Mouse (Mus musculus): ENCODE data around the gene Slc27a5. TPM values are rescaled to one million over a fixed set of nuclear protein-coding genes. Genes with fewer than 3 reads are reported as not detected.

The Slc27a5 gene
- total RNA-seq, 2 experiments from 2014 or later = not detected

DNA sequence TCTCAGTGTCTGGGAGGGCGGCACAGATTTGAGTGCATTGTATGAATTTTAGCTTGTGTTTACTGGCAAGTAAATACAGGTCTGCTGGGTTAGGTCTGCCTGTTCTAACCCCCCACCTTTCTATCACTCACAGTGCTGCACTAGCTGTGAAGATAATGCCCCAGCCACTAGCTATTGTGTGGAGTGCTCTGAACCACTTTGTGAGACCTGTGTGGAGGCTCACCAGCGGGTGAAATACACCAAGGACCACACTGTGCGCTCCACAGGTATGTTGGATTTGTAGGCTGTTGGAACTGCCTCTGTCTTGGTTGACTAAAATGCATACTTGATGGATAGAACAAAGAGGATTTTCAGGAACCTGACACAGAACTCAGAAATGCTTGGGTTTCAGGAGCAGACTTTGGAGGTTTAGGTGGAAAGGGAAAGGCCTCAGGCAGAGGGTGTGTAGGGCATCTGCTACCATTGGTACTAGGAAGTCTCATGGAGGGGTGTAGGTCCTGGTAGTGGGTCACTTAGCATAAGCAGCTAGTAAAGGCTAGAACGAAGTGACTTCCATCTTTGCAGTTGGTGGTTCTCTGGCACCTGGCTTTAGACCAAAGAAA is 27.6 kb upstream of the Slc27a5 start:
- DNase-seq = no peak
- intact Hi-C loops (cut with DNase I; ENCODE audit: low total_unique reads) = no loop called here

DNA sequence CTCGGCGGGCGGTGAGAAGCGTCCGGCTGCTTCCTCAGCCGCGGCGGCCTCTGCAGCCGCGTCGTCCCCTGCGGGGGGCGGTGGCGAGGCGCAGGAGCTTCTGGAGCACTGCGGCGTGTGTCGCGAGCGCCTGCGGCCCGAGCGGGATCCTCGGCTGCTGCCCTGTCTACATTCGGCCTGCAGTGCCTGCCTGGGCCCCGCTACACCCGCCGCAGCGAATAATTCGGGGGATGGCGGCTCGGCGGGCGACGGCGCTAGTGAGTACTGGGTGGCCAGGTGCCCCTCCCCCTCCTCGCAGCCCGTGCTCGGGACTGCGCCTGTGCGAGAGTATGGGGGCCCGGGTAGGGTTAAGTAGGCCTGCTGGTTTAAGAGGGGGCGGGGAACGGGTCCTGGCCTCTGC is 26.8 kb upstream of the Slc27a5 start:
- intact Hi-C loops (cut with DNase I; ENCODE audit: low total_unique reads) = no loop called here

GRCm38 (mm10) chr7:13023928-13024731 is 26.1 kb upstream of the Slc27a5 start:
- intact Hi-C loops (cut with DNase I; ENCODE audit: low total_unique reads) = no loop called here
- peak; percentile 92 for DNase-seq

More for the DNA sequence above, 26.8 kb upstream of the Slc27a5 start:
- DNase-seq = peak; percentile 76

DNA sequence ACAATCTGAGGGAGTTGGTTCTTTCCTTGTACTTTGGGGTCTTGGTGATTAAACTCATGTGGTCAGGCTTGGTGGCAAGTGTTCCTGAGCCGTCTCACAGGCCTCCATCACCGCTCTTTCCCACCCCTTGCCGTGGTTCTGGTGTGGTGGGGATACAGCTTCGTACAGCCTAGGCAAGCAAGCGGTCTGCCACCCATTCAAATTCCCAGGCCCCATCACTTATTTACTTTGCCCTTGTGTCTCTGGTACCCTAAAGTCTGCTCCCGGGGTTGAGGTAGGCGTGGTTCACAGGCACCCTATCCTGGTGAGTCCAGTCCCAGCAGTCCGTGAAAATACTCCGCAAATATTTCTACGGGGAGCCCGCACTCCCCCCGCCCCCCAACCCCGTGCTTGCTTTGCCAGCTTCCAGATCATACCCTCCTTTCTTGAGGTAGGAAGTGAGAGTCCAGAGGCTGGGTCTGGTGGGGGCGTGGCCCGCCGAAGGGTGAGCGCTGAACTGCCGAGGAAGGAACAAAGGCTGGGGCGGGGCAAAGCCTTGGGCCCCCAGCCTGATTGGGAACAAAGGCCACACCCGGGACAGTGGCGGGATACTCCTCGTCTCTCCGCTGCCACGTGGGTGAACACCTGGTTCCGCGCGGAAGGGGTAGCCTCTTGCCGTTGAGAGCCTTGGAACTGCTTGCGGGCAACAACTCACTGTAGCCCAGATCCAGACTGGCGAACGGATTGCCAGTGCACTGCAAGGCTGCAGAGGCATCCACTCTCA is 25.0 kb upstream of the Slc27a5 start:
- DNase-seq = peak; percentile 67

DNA sequence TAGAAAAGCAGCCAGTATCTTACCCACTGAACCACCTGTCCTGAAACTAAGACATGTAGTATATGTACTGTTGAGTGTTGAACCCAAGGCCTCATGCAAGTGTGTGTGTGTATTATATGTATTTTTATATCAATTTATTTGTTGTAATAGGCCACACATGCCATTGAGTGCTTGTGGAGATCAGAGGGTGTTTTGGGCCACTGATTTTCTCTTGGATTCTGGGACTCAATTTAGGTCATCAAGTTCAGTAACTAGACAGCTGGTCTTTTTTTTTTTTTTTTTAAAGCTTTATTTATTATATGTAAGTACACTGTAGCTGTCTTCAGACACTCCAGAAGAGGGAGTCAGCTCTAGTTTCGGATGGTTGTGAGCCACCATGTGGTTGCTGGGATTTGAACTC is 17.2 kb upstream of the Slc27a5 start:
- DNase-seq = no peak
- intact Hi-C loops (cut with DNase I; ENCODE audit: low total_unique reads) = no loop called here

More for the DNA sequence above, 25.0 kb upstream of the Slc27a5 start:
- intact Hi-C loops (cut with DNase I; ENCODE audit: low total_unique reads) = no loop called here

GRCm38 (mm10) chr7:13014275-13014839 is 16.4 kb upstream of the Slc27a5 start:
- intact Hi-C loops (cut with DNase I; ENCODE audit: low total_unique reads) = no loop called here
- no peak for DNase-seq

GRCm38 (mm10) chr7:13013671-13014070 is 15.7 kb upstream of the Slc27a5 start:
- intact Hi-C loops (cut with DNase I; ENCODE audit: low total_unique reads) = no loop called here
- no peak for DNase-seq

DNA sequence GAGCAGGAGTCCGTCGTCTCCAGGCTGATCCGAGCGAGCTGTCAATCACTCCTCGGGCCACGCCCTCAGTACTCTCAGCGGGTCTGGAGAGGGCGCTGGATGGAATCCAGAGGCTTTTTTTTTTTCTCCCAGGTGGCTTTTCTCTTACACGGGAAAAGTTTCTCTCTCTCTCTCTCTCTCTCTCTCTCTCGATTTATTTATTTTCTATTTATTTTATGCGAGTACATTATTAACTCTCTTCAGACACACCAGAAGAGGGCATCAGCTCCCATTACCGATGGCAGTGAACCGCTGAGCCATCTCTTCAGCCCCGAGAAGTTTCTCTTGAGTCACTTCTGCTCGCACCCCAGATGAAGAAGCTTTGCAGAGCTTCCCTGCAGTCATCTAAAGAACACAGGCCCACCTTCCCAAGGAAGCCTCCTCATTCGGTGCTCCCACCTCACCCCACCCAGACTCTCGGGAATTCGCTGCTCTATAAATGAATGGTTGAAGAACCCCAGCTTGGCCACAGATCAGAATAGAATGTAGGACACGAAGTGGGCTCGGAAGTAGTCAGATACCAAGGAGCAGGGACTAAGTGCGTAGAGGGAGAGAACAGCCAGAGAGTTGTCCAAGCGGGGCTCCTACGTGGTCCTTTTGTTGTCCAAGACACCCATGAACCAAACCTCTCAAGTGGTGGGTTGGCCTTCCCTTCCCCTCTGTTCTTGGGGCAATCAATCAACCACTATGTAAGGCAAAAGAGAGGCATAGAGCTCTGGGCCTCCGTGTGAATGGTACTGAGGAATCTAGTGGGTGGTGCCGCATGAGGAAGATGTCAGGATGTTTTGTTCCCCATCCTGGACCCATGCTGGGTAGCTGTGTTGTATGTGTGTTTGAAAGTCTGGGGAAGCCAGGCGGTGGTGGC is 12.3 kb upstream of the Slc27a5 start, which contains the start of gene Zbtb45:
Zbtb45 (minus strand) TSS at position 30 of the 904 bp plus-strand sequence.
- DNase-seq = no peak
- intact Hi-C loops (cut with DNase I; ENCODE audit: low total_unique reads) = no loop called here

- intact Hi-C loops (cut with DNase I; ENCODE audit: low total_unique reads) = loop anchor here (5.0 kb wide), 1 partner anchor 38 kb away; no protein-coding TSS in a partner anchor
- DNase-seq = peak; percentile 91
These were observed 11.4 kb upstream of the Slc27a5 start for GRCm38 (mm10) chr7:13009143-13010004.

GRCm38 (mm10) chr7:13007341-13008092 is 9.5 kb upstream of the Slc27a5 start:
- intact Hi-C loops (cut with DNase I; ENCODE audit: low total_unique reads) = loop anchor here (5.0 kb wide), 1 partner anchor 40 kb away; no protein-coding TSS in a partner anchor
- no peak for DNase-seq

DNA sequence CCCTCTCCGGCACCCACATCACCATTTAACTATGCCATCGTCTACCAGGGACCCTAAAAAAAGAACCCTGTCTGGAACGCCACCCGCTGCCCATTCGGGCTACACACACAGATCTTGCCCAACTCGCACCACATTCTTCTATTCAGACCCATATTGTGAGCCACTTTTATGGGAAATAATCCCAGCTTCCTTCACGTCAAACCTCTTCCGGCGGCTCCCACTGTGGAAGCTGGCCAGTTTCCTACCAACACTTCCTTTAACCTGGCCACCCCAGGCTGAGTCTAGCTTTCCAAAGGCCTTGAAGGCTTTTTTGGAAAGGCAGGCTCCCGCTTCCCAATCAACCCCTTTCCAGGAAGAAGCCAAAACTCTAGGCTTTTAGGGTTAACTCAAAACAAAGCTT is 8.5 kb upstream of the Slc27a5 start:
- intact Hi-C loops (cut with DNase I; ENCODE audit: low total_unique reads) = loop anchor here (5.0 kb wide), 1 partner anchor 41 kb away; no protein-coding TSS in a partner anchor
- no peak for DNase-seq

DNA sequence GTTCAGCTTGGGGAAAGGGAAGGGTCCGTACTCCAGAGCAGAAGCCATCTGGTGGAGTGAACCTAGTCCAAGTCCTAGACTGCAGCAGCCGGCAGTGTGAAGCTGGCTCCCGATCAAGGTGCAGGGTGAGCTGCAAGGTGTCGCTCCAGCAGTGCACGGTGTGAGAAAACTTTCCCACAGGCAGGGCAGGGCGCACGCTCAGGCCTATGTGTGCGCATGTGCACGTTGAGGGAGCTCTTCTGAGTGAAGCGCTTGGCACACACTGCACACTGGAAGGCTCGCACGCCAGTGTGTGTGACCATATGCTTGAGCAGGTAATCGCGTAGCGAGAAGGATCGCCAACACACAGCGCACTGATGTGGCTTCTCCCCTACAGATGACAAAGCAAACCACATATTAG is 8.0 kb upstream of the Slc27a5 start:
- intact Hi-C loops (cut with DNase I; ENCODE audit: low total_unique reads) = loop anchor here (5.0 kb wide), 1 partner anchor 41 kb away; no protein-coding TSS in a partner anchor
- DNase-seq = no peak

DNA sequence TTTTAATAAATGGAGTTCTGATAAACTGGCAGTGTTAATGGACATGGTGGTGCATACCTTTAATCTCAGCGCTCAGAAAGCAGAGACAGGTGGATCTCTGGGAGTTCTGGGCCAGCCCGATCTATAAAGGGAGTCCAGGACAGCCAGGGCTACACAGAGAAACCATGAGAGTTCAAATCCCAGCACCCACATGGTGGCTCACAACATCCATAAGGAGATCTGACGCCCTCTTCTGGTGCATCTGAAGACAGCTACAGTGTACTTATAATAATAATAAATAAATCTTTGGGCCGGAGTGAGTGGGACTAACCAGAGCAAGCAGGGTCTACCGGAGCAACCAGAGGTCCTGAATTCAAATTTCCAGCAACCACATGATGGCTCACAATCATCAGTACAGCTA is 5.4 kb upstream of the Slc27a5 start:
- intact Hi-C loops (cut with DNase I; ENCODE audit: low total_unique reads) = no loop called here
- no peak for DNase-seq

- intact Hi-C loops (cut with DNase I; ENCODE audit: low total_unique reads) = no loop called here
- no peak for DNase-seq
These were observed 3.6 kb upstream of the Slc27a5 start for GRCm38 (mm10) chr7:13001584-13001983.

DNA sequence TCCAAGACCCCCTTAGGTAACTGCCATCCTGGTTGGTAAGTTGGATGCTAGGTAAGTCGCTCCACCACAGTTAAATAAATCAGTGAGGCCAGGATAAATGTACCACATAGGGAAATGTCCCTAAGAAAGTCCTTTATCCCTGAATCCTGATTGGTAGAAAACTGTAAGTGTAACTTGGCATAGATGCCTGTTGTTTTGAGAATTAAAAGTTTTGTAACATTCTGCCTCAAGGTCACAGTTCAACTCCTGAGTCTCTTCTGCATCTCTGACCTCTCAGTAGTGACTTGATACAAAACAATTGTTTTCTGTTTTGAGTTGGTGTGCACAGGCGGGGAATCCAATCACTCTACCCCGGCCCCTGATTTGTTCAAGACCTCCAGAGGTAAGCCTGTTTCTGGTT is 859 bp upstream of the Slc27a5 start, which contains the start of gene Trim28:
Trim28 (plus strand) TSS at position 264 of the 400 bp plus-strand sequence.
- intact Hi-C loops (cut with DNase I; ENCODE audit: low total_unique reads) = loop anchor here (10.0 kb wide), 1 partner anchor 84 kb away; no protein-coding TSS in a partner anchor

DNA sequence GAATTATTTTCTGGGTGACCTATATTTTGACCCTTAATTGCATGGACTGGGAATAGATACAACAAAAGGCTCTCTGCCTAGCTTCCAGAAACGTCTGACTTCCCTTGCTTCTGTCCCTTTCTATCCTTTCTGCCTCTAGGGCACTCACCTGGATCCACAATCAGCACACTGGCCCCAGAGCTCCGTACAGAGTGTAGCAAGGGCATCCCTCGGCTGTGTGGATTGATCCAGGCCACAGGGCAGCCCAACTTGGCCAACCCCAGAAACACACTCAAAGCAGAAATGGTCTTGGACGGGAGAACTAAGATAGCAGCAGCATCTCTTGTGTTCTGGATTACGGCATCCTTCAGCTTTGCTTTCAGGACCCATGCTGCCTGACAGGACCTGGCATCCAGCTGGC is 762 bp downstream of the Slc27a5 start:
- intact Hi-C loops (cut with DNase I; ENCODE audit: low total_unique reads) = loop anchor here (10.0 kb wide), 1 partner anchor 82 kb away; no protein-coding TSS in a partner anchor
- no peak for DNase-seq

More for the DNA sequence above, 859 bp upstream of the Slc27a5 start, which contains the start of gene Trim28:
- no peak for DNase-seq

- intact Hi-C loops (cut with DNase I; ENCODE audit: low total_unique reads) = loop anchor here (10.0 kb wide), 1 partner anchor 81 kb away; no protein-coding TSS in a partner anchor
- no peak for DNase-seq
These were observed 2.1 kb downstream of the Slc27a5 start for GRCm38 (mm10) chr7:12995862-12996261.
